Mouse (Mus musculus) CH12.LX (cell line): ENCODE results near the gene Dusp19.

Experiments used
- CTCF ChIP-seq, 2 experiments: IDR thresholded peaks in 1 of 2; conservative IDR thresholded peaks in 1 of 2; 2 replicates each; pipeline ENCODE4 v1.5.1; 2011 to 2012; ENCODE audit warnings: low read depth in 2 of 2, low read length in 2 of 2, improper control_type of control experiment in 1 of 2, inconsistent platforms in 1 of 2, mild to moderate bottlenecking in 1 of 2, moderate library complexity in 1 of 2
- EP300 ChIP-seq: IDR thresholded peaks from 2 replicates; pipeline ENCODE4 v1.6.1; 2011; ENCODE audit warnings: low read length, improper control_type of control experiment
- POLR2AphosphoS2 ChIP-seq: IDR thresholded peaks from 2 replicates; pipeline ENCODE4 v1.6.1; 2011; ENCODE audit warnings: low read depth, low read length, improper control_type of control experiment
- USF2 ChIP-seq: conservative IDR thresholded peaks from 2 replicates; pipeline ENCODE4 v1.6.1; 2011; ENCODE audit warnings: low read depth, low read length, improper control_type of control experiment
- ZNF384 ChIP-seq: IDR thresholded peaks from 2 replicates; pipeline ENCODE4 v1.6.1; 2012; ENCODE audit warnings: low read depth, low read length, improper control_type of control experiment, inconsistent platforms

DNA sequence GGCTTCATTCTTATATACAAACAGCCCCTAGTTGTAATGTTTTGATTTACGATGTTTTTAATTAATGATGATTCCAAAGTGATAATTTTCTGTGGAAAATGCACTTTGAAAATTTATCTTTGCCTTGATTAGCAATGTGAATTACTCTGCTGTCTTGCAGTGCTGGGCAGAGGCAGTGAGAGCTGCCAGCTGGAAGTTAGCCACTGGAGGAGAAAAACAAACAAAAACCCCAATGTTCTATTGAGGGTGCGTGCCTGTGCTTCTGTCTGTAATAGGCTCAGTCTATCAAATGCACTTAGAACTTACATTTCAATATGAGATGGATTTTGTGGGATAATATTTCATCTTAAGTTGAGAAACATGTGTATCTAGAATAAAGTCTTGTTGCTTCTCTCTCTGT is 4.0 kb upstream of the Dusp19 start:
- TF ChIP-seq ZNF384 (no peak), CTCF (conservative IDR thresholded peaks at IDR 0.05 in 1 of 2, IDR thresholded peaks at IDR 0.05 in 1 of 2; ENCODE audit: low read depth in 2 of 2, low read length in 2 of 2) (no peak), EP300 (no peak), POLR2AphosphoS2 (no peak), USF2 (no peak)
